Mouse (Mus musculus) c-Kit-positive CD71-negative TER-119-negative erythroid progenitor cells, embryonic 14.5 days (primary cell): ENCODE data around the gene Cx3cl1.

Source experiments
- DNase-seq: peaks from one replicate; pipeline ENCODE4 v3.0.0-alpha.2; 2013; ENCODE audit warnings: low read depth

The Cx3cl1 gene

DNA sequence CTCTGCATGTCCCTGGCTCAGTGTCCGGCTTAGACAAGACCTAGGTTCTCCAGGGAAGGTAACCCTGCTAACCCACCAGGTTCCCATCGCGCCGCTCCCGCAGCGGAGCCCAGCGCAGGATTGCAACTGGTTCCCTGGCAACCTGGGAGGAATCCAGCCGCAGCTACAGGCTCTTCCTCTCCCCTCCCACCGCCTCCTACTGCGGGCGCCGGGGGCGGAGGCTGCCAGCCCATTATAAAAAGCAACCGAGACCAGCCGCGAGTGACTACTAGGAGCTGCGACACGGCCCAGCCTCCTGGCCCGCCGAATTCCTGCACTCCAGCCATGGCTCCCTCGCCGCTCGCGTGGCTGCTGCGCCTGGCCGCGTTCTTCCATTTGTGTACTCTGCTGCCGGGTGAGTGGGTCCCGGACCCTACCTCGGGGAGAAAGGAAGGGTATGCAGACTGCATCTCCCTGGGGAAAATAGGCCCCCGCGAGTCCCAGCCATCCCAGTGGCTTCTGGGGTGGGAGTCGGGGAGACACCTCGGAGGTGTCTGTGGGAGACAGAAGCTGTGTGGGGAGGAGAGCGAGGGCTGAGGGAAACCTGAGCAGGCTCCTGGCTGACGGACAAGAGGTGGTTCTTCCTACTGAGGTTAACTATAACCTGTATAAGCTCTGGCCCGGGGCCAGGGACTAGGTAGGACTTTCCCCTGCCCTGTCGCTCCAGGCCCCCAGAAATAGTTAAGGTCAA, at the start of gene Cx3cl1:
Gene Cx3cl1 (plus strand): TSS at position 69 of the 730 bp plus-strand sequence.
- no peak for DNase-seq

DNA sequence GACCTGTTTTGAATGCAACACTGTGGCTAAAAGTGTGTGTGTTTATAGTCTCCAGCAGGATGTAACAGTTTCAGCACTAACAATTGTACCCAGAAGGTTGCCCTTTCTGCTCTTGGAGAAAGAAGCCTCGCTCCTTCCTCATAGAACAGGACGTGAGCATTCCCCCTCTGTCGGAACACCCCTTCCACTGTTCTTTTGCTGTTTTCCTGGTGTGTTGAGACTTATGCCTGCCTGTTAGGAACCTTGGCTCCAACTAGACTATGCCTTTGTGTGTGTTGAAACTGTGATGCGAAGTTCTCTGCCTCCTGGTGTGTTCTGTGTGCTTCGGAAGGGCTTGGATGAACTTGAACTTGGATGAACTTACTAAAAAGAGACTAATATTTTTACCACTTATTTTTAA, 45.8 kb upstream of the Cx3cl1 start:
- DNase-seq = no peak

DNA sequence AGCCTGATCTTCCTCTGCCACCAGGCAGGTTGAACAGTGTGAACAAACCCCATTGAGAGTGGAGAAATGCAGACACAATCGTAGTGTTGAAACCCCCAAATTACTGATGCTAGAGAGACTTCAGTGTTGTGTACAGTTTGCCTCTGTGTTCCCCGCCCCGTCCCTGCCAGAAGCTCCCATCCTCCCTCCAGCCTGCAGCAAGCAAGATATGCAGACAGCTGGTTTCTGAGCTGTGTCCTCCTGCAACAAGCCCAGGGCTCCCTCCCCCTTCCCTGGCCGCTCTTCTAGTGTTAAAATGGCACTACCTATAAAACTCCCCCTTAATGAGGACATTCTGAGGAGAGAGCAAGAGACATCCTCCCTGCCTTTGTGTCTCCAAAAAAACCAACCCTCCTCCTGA, 42.5 kb upstream of the Cx3cl1 start:
- DNase-seq = no peak

GRCm38 (mm10) chr8:94733821-94734465, 37.9 kb upstream of the Cx3cl1 start:
- peak; percentile 26 for DNase-seq

DNA sequence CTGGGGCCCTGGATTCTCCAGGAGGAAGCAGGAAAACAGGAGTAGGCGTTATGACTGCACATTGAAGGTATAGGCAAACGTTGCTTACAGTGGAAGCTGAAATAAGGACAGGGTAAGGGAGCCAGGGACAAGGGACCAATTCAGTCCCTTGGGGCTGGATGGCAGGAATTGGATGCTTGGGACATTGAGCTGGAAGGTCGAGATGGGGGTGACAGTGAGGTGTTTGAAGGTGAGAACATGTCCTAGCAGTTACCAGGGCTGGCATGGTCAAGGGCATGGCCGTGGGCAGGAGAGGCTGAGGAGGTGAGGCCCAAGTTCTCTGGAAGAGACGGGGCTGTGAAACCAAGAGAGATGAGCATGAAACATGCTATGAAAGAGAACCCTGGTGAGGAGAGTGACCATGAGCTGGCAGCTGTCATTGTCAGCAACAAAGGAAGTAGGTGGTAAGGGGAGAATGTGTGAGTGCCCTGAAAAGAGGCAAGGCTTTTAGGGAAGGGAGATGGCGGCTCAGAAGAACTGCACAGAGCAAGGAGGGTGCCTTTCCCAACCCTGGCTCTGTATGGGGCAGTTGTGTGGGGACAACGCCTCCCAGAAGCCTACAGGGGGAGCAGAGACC, 37.0 kb upstream of the Cx3cl1 start:
- no peak for DNase-seq

- DNase-seq = no peak
Measured at GRCm38 (mm10) chr8:94735426-94736094, 36.2 kb upstream of the Cx3cl1 start.

DNA sequence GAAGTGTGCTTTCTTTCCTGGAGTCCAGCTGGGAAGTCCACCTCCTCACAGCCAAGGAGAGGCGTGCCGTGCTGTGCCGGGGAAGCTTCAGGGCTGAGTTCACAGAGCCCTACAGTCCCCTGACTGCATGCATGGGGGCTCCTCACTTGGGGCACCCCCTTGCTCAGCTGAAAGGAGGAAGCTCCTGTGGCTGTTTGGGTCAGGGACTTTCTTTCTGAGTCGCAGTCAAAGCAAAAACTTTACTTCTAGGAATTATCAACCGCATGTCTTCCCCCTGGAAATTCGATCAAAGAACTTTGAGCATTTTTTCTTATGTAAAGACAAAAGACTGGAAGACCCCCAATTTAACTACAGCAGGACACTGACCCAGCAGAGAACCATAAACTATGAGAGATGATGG, 32.0 kb upstream of the Cx3cl1 start:
- DNase-seq = no peak

DNA sequence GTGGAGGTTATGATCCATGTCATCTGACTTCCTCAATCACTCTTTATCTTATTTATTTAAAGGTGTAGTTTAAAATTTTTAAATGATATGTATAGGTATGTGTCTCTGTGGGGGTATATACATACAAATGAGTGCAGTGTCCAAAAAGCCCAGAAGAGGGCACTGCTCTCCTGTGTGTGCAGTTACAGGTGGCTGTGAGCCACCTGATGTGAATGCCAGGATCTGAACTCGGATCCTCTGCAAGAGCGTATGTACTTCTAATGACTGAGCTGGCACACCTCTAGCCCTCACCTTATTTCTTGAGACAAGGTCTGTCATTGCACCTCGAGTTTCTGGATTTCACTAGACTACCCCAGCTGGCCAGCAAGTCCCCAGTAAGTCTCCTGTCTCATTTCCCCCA, 31.2 kb upstream of the Cx3cl1 start:
- no peak for DNase-seq

DNA sequence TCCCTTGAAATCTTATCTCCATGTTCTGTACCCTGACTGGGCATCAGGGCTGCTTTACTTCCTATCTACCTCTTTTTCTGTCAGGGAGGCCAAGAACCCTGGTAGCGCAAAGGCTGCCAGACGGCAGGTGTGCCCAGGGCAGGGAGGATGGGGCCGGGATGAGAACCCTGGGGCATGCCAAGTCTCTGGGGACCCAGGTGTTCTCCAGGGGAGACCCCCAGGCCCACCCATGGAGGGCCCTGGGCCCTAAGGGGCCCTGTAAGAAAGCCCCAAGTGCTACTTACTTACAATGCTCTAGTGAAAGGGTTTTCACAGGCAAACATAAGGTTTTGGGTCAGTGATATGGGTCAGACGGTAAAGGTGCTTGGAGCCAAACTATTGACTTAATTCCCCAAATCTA, 30.1 kb upstream of the Cx3cl1 start:
- DNase-seq = no peak

DNA sequence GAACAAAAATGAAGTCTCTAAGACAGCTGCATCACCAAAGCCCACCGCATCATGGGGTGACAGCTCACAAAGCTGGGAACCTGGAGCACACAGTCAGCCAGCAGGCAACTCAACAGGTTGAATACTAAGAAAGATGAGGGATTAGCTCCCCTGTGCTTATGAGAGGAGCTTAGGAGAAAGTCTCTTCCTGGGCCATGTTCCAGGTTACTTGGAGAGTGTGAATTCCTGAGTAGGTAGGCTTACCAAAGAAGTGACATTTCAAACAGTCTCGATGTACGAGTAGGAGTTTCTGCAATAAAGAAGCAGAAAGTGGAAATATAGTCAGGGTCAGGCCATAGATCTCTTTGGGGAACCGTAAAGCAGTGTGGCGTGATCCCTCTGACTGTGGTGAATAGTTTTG, 27.3 kb upstream of the Cx3cl1 start:
- DNase-seq = no peak

GRCm38 (mm10) chr8:94744972-94745371, 26.8 kb upstream of the Cx3cl1 start:
- no peak for DNase-seq

DNA sequence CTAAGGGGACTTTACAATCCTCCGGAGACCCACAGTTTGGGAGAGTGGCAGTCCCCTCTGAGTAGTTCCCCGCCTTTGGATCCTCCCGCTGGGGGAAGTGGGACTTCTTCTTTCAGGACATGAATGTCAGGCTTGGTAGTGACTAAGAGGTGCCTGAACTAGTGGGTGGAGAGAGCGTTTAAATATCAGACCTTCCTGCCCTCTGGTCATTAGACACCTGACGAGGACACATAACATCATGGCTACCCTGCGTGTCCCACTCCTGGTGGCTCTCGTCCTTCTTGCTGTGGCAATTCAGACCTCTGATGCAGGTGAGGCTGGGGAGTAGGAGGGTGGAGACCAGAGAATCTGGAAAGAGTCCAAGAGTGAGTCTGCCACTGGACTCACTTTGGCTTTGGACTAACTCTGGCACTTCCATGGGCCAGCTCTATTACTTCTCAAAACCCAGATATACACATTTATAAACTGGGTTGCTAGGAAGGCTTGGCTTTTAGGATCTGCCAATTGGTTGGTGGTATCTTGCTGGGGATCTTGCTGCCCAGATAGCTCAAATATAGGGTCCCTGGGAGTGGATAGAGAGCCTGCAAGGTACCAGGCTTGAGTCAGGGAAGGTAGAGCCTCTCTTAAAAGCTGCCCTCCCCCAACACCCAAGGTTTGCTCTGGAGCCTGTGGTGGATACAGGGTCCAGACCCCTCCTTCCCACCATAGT, 26.2 kb upstream of the Cx3cl1 start, which contains the start of gene Ccl22:
Gene Ccl22 (plus strand): TSS at position 115 of the 709 bp plus-strand sequence.
- DNase-seq = no peak

DNA sequence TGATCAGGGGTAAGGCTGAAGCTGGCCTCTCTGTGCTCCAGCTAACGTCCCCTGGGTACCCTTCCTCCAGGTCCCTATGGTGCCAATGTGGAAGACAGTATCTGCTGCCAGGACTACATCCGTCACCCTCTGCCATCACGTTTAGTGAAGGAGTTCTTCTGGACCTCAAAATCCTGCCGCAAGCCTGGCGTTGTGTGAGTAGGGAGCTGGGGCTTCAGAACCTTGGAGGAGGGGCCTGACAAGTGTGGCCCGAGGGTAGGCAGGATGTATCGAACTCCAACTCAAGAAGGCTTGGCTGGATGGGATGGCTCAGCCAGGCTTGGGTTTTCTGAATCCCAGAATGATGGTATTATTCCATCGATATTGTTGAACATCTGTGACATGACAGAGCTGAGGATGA, 25.0 kb upstream of the Cx3cl1 start:
- DNase-seq = no peak

DNA sequence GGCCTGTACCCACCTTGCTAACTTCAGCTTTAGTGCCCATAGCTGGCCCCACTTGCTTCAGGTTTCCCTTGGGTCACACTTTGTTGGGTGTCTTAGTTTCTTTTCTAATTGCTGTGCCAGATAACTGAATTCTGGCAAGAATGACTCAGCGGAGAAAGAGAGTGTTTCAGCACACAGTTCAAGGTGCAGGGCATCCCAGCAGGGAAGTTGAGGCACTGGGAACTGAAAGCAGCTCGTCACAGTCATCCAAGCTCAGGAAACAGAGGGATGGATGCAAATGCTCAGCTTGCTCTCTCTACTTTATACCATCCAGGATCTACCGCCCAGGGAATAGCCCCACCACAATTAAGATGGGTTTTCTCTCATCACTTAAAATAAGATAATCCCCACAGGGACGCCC, 23.4 kb upstream of the Cx3cl1 start:
- DNase-seq = no peak

- no peak for DNase-seq
Measured at GRCm38 (mm10) chr8:94749942-94750341, 21.9 kb upstream of the Cx3cl1 start.

GRCm38 (mm10) chr8:94751023-94751849, 20.6 kb upstream of the Cx3cl1 start:
- DNase-seq = no peak

- DNase-seq = no peak
Measured at GRCm38 (mm10) chr8:94754006-94754405, 17.8 kb upstream of the Cx3cl1 start.

GRCm38 (mm10) chr8:94754486-94754885, 17.3 kb upstream of the Cx3cl1 start:
- DNase-seq = no peak

- no peak for DNase-seq
Measured at GRCm38 (mm10) chr8:94767035-94767434, 4.8 kb upstream of the Cx3cl1 start.

DNA sequence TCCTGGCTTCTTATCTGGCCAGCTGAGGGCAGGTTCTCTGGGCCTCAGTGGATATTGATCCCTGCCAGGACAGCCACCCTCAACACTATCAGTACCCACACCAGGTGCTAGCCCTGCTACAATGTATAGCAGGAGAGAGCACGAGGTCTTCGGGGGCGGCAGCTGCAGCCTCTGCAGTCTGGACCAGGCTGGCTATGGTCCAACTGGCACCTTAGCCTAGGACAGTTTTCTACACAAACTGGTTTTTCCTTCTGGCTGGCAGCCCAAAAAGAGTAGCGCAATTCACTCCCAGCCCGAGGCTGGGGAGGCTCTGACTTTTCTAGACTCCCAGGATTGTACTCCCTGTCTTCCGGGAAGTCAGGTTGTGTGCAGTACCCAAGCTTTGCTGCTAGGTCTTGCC, 864 bp upstream of the Cx3cl1 start:
- DNase-seq = no peak

GRCm38 (mm10) chr8:94773048-94773447, 1.2 kb downstream of the Cx3cl1 start:
- no peak for DNase-seq
